Comparison of ENCODE assay signal across 8 mouse cellular contexts in genomic region chr3:139509275-139509985, GRCm38 (mm10).
DNase-seq lines count a peak whose midpoint lies in the region; TF ChIP-seq lines count a peak whose summit lies in the region.

No protein-coding gene starts in this region.

- H3K4me1 ChIP-seq in cortical plate, adult 2 months (ENCODE audit: control insufficient read depth, insufficient read depth, low read length) = no peaks in the 10 kb centered on the region; the same call in 1 of the 2 replicates

- TF ChIP-seq CTCF in cortical plate, adult 2 months (IDR thresholded peaks at IDR 0.05; ENCODE audit: extremely low read depth, insufficient read depth, low read length) = peak; percentile 54

- no peak overlapping the region for H3K4me3 ChIP-seq in cortical plate, adult 2 months (ENCODE audit: insufficient read depth, low read length)

- no peak overlapping the region for H3K27ac ChIP-seq in cortical plate, adult 2 months (ENCODE audit: insufficient read depth, low read length)

- no peak for TF ChIP-seq POLR2A in cortical plate, adult 2 months (IDR thresholded peaks at IDR 0.05; ENCODE audit: extremely low read depth, insufficient read depth, low read length)

- DNase-seq in right cerebral cortex, adult 18-20 months = peak; percentile 15
- DNase-seq in right cerebral cortex, postnatal 36 days (ENCODE audit: low spot score in 2 of 2) = no peak
- DNase-seq in layer of hippocampus, adult 8-10 months (ENCODE audit: low spot score in 2 of 2) = peak; percentile 8 to 15
- DNase-seq in right cerebral cortex, postnatal 14 days = peak; percentile 13
- no peak for DNase-seq in testis, postnatal 10 days (ENCODE audit: low spot score)
- DNase-seq in kidney, adult 9 months = no peak
- DNase-seq in kidney, adult 11 months = no peak

Comparison
In these comparisons a context has a peak if more than half of its experiments do, and no peak if none do; other contexts are left out.
1. DNase-seq: peak in right cerebral cortex, adult 18-20 months (single experiment), layer of hippocampus, adult 8-10 months (2 of 2) and right cerebral cortex, postnatal 14 days (single experiment); none in right cerebral cortex, postnatal 36 days (0 of 2), testis, postnatal 10 days (single experiment), kidney, adult 9 months (single experiment) and kidney, adult 11 months (single experiment).